Mouse (Mus musculus): ENCODE measurements around the gene R3hdm1. TPM values are rescaled to one million over a fixed set of nuclear protein-coding genes. Genes with fewer than 3 reads are reported as not detected.
"Not testable (repeated sequence)": the region's sequence is repeated elsewhere in the genome, so short reads cannot be mapped to it uniquely, and the experiment has no call there.

The R3hdm1 gene
- polyA plus RNA-seq, 1 experiment: 46.2 TPM

DNA sequence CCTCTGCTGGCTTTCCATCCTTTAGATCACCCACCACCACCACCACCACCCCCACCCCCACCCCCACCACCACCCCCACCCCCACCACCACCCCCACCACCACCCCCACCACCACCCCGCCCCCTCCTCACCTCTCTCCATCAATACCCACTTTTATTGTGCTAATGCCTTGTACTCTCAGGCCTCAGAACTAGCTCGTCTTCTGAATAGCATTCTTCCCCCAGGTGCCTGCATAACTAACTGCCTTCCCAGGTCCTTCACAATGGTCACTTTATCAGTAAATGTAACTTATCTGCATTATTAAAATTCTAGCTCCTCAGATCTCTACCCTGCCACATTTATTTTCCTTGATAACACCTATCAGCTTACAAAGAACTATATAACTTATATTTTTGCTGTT lies 8.4 kb upstream of the R3hdm1 start:
- Histone ChIP-seq H3K4me1 (ENCODE audit: control insufficient read depth, insufficient read depth, low read length) (no peaks in the 10 kb centered on the region), H3K4me3 (replicated peaks; ENCODE audit: control insufficient read depth, low read depth, low read length) (no peak overlapping the region), H3K27ac (ENCODE audit: control insufficient read depth, insufficient read depth, low read depth, low read length, poor library complexity) (no peak overlapping the region)
- TF ChIP-seq CTCF (IDR thresholded peaks at IDR 0.05; ENCODE audit: control insufficient read depth, insufficient read depth, low read length): no peak
- TF ChIP-seq POLR2A (IDR thresholded peaks at IDR 0.05; ENCODE audit: borderline replicate concordance, control insufficient read depth, low read depth, low read length): no peak
- WGBS: 67% methylated on average over 1 of the region's 2 CpGs

DNA sequence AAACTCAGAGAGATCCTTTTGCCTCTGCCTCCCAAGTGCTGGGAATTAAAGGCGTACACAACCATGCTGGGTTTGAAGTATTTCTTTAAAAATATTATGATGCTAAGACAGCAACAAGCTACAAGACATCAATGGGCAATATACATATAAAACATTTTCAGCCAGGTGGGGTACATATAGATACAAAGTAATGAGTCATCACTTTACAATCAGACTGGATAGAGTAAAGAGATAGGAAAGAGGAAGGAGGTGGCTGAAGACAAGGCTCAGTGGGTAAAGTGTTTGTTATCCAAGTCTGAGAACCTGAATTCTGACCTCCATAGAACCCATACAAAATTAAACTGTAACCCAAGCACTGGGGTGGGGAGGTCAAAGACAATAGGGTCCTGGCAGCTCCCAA lies 4.8 kb upstream of the R3hdm1 start:
- Histone ChIP-seq H3K4me1 (ENCODE audit: control insufficient read depth, insufficient read depth, low read length) (no peaks in the 10 kb centered on the region), H3K27ac (ENCODE audit: control insufficient read depth, insufficient read depth, low read depth, low read length, poor library complexity) (no peak overlapping the region), H3K4me3 (replicated peaks; ENCODE audit: control insufficient read depth, low read depth, low read length) (no peak overlapping the region)
- no peak for TF ChIP-seq CTCF (IDR thresholded peaks at IDR 0.05; ENCODE audit: control insufficient read depth, insufficient read depth, low read length)
- no peak for TF ChIP-seq POLR2A (IDR thresholded peaks at IDR 0.05; ENCODE audit: borderline replicate concordance, control insufficient read depth, low read depth, low read length)
- 89% methylated on average over 1 of the region's 1 CpGs for WGBS

GRCm38 (mm10) chr1:128102251-128102640 lies 855 bp upstream of the R3hdm1 start:
- TF ChIP-seq CTCF (IDR thresholded peaks at IDR 0.05; ENCODE audit: control insufficient read depth, insufficient read depth, low read length) (no peak), POLR2A (IDR thresholded peaks at IDR 0.05; ENCODE audit: borderline replicate concordance, control insufficient read depth, low read depth, low read length) (no peak)

DNA sequence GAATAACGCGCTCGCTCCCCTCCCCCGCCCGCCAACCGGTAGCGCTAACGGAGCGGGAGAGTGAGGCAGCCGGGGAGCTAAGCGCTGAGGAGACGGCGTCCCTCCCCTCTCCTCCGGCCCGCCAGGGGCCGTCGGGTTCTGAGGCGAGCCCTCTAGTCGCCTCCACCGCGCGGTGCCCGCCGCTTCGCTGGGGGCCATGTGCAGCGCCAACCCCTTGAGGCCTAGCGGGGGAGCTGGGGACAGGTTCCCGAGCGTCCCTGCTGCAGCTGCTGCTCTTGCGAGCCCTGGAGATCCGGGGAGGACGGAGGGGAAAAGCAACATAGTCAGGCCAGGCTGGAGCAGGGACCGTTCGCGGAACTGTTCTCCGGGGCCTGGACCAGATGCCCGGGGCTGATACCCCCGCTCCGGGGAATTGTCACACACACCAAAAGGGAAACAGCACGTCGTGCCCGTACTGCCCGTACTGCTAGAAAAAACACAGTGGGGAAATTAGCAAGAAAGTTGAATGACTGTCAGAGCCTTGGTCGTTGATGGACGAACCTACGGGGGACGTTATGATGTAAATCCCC lies 503 bp downstream of the R3hdm1 start:
- Histone ChIP-seq H3K27ac (ENCODE audit: control insufficient read depth, insufficient read depth, low read depth, low read length, poor library complexity) (peak overlapping the region; percentile 82), H3K4me1 (ENCODE audit: control insufficient read depth, insufficient read depth, low read length) (no peaks in the 10 kb centered on the region; the same call in 1 of the 2 replicates), H3K4me3 (replicated peaks; ENCODE audit: control insufficient read depth, low read depth, low read length) (peak overlapping the region; percentile 88)
- under 1% methylated on average over 47 of the region's 47 CpGs for WGBS
- no peak for TF ChIP-seq CTCF (IDR thresholded peaks at IDR 0.05; ENCODE audit: control insufficient read depth, insufficient read depth, low read length)
- no peak for TF ChIP-seq POLR2A (IDR thresholded peaks at IDR 0.05; ENCODE audit: borderline replicate concordance, control insufficient read depth, low read depth, low read length)

More at GRCm38 (mm10) chr1:128102251-128102640, 855 bp upstream of the R3hdm1 start:
- peak overlapping the region; percentile 73 for H3K4me3 ChIP-seq (replicated peaks; ENCODE audit: control insufficient read depth, low read depth, low read length)
- no peaks in the 10 kb centered on the region; the same call in 1 of the 2 replicates for H3K4me1 ChIP-seq (ENCODE audit: control insufficient read depth, insufficient read depth, low read length)
- H3K27ac ChIP-seq (ENCODE audit: control insufficient read depth, insufficient read depth, low read depth, low read length, poor library complexity): peak overlapping the region; percentile 44; the same call in 1 of the 2 replicates
- WGBS: 0% methylated on average over 15 of the region's 15 CpGs

DNA sequence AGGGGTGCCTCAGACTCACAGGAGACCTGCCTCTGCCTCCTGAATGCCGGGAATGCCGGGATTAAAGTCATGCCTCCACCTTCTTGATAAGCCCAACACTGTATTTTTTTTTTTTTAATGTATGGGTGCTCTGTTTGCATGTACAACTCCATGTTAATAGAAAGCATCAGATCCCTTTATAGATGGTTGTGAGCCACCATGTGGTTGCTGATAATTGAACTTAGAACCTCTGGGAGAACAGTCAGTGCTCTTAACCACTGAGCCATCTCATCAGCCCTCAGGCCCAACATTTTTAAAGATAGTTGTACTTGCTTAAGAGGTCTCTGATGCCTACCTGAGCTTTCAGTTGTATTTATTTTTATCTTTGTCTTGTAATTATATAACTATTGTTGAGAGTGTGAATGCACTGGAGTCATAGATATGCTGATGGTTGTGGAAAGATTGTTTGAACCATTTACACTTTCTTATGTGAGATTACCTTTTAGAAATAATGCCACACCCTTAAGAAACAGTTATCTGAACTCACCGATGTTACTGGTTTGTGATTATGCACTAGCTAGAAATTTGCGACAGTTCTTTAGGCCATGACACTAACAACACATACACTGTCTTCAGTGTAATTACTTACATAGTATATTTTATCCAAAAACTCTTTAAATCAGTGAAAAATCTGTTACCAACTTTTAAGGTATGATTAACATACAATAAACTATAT lies 18.0 kb downstream of the R3hdm1 start:
- no peaks in the 10 kb centered on the region; the same call in 1 of the 2 replicates for H3K4me1 ChIP-seq (ENCODE audit: control insufficient read depth, insufficient read depth, low read length)
- H3K4me3 ChIP-seq (replicated peaks; ENCODE audit: control insufficient read depth, low read depth, low read length): no peak overlapping the region
- 81% methylated on average over 4 of the region's 4 CpGs for WGBS
- no peak for TF ChIP-seq CTCF (IDR thresholded peaks at IDR 0.05; ENCODE audit: control insufficient read depth, insufficient read depth, low read length)
- TF ChIP-seq POLR2A (IDR thresholded peaks at IDR 0.05; ENCODE audit: borderline replicate concordance, control insufficient read depth, low read depth, low read length): no peak
- no peak overlapping the region for H3K27ac ChIP-seq (ENCODE audit: control insufficient read depth, insufficient read depth, low read depth, low read length, poor library complexity)

DNA sequence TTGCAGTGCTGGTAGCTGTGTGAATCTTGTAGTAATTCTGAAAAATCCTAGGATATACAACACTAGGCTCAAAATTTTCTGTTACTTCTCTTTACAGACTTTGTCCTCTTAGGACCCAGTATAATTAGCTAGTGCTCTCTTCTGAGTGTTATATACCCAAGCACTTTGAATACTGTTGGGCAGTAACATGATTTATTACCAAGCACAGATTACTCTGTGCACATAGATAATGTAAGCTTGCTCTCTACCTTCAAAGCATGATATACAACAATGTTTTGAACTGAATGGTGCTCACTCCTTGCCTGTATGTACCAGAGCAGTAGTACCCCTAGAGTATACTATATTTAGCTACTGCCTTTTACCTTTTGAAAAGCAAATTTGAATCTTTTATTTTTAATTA lies 33.1 kb downstream of the R3hdm1 start:
- not testable (repeated sequence) for H3K27ac ChIP-seq (ENCODE audit: control insufficient read depth, insufficient read depth, low read depth, low read length, poor library complexity); H3K4me3 ChIP-seq (replicated peaks; ENCODE audit: control insufficient read depth, low read depth, low read length); H3K4me1 ChIP-seq (ENCODE audit: control insufficient read depth, insufficient read depth, low read length)

GRCm38 (mm10) chr1:128141039-128141438 lies 37.9 kb downstream of the R3hdm1 start:
- Histone ChIP-seq H3K27ac (ENCODE audit: control insufficient read depth, insufficient read depth, low read depth, low read length, poor library complexity) (no peak overlapping the region), H3K4me3 (replicated peaks; ENCODE audit: control insufficient read depth, low read depth, low read length) (no peak overlapping the region), H3K4me1 (ENCODE audit: control insufficient read depth, insufficient read depth, low read length) (no peaks in the 10 kb centered on the region)
- TF ChIP-seq CTCF (IDR thresholded peaks at IDR 0.05; ENCODE audit: control insufficient read depth, insufficient read depth, low read length): no peak
- TF ChIP-seq POLR2A (IDR thresholded peaks at IDR 0.05; ENCODE audit: borderline replicate concordance, control insufficient read depth, low read depth, low read length): no peak

DNA sequence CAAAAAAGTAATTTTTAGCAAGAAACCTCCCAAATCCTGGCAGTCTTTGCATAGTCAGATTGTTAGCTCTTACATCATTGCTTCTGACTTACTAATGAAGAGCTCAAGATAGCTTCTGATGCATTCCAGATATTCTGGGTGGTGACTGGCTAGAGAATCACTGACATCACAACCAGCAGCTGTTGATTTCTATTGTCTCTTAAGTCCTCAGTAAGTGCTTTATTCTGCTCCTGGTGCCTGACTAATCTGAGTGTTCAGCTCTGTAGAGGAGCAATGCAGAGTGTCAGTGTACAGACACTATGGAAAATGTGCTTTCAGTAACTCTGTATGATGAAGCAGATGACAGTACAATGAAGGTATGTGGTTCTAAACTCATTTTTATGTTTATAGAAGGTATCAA lies 38.6 kb downstream of the R3hdm1 start:
- Histone ChIP-seq H3K27ac (ENCODE audit: control insufficient read depth, insufficient read depth, low read depth, low read length, poor library complexity) (no peak overlapping the region), H3K4me3 (replicated peaks; ENCODE audit: control insufficient read depth, low read depth, low read length) (no peak overlapping the region), H3K4me1 (ENCODE audit: control insufficient read depth, insufficient read depth, low read length) (no peaks in the 10 kb centered on the region)
- TF ChIP-seq POLR2A (IDR thresholded peaks at IDR 0.05; ENCODE audit: borderline replicate concordance, control insufficient read depth, low read depth, low read length) (no peak), CTCF (IDR thresholded peaks at IDR 0.05; ENCODE audit: control insufficient read depth, insufficient read depth, low read length) (no peak)

DNA sequence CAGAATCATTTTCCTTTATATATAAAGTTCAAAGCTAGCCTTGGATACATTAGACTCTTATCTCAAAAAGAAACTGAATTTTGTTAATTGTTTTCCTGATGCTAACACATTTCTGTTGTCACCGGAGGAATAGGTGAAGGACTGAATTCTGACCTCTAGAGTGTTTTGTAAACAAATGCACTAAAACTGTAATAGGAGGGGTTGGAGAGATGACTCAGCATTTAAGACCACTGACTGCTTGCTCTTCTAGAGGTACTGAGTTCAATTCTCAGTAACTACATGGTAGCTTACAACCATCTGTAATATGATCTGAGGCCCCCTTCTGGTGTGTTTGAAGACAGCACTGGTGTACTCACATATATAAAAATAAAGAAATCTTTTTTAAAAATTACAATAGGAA lies 63.9 kb downstream of the R3hdm1 start:
- Histone ChIP-seq H3K27ac (ENCODE audit: control insufficient read depth, insufficient read depth, low read depth, low read length, poor library complexity) (no peak overlapping the region), H3K4me3 (replicated peaks; ENCODE audit: control insufficient read depth, low read depth, low read length) (no peak overlapping the region), H3K4me1 (ENCODE audit: control insufficient read depth, insufficient read depth, low read length) (no peaks in the 10 kb centered on the region)
- TF ChIP-seq POLR2A (IDR thresholded peaks at IDR 0.05; ENCODE audit: borderline replicate concordance, control insufficient read depth, low read depth, low read length): no peak
- TF ChIP-seq CTCF (IDR thresholded peaks at IDR 0.05; ENCODE audit: control insufficient read depth, insufficient read depth, low read length): no peak
- WGBS: 83% methylated on average over 1 of the region's 1 CpGs

All from bone marrow, adult 2 months (tissue).